Mouse (Mus musculus) lung, postnatal 0 days (tissue): Measurements from ENCODE around the gene Pnkd. TPM values are rescaled to one million over a fixed set of nuclear protein-coding genes. Genes with fewer than 3 reads are reported as not detected.

Experiments
- ATAC-seq: fragments of 200-750 bp; cut with Nextera tagmentation; 2 replicates; pipeline ENCODE4 v1.8.0; 2017; ENCODE audit warnings: moderate library complexity
- DNase-seq: peaks from one replicate; pipeline ENCODE4 v3.0.0-alpha.2; 2016; ENCODE audit warnings: low spot score
- H3K27ac ChIP-seq: fragments of 300-500 bp; sonication (generic); 2 replicates; pipeline ENCODE4 v1.5.1; 2014; ENCODE audit warnings: antibody characterized with exemption, mild to moderate bottlenecking, low read length, mixed read lengths
- H3K27me3 ChIP-seq: fragments of 300-500 bp; sonication (generic); replicated peaks from 2 replicates; pipeline ENCODE4 v1.6.1; 2014; ENCODE audit warnings: low read length, mixed read lengths; ENCODE audit not compliant: insufficient read depth
- H3K36me3 ChIP-seq: fragments of 300-500 bp; sonication (generic); 2 replicates; pipeline ENCODE4 v1.6.1; 2014; ENCODE audit warnings: low read length, mixed read lengths; ENCODE audit not compliant: insufficient read depth
- H3K4me1 ChIP-seq: fragments of 300-500 bp; sonication (generic); 2 replicates; pipeline ENCODE4 v1.6.1; 2014; ENCODE audit warnings: antibody characterized with exemption, low read depth, low read length, mixed read lengths; ENCODE audit not compliant: insufficient read depth
- H3K4me2 ChIP-seq: fragments of 300-500 bp; sonication (generic); replicated peaks from 2 replicates; pipeline ENCODE4 v1.6.1; 2014; ENCODE audit warnings: low read depth, mild to moderate bottlenecking, low read length, moderate library complexity, mixed read lengths
- H3K4me3 ChIP-seq: fragments of 300-500 bp; sonication (generic); 2 replicates; pipeline ENCODE4 v1.5.1; 2014; ENCODE audit warnings: low read depth, low read length
- H3K9ac ChIP-seq: fragments of 300-500 bp; sonication (generic); replicated peaks from 2 replicates; pipeline ENCODE4 v1.6.1; 2014; ENCODE audit warnings: low read depth, mild to moderate bottlenecking
- H3K9me3 ChIP-seq: fragments of 300-500 bp; sonication (generic); 2 replicates; pipeline ENCODE4 v1.6.1; 2016; ENCODE audit warnings: low read length, mixed read lengths
- CTCF ChIP-seq: IDR thresholded peaks from 2 replicates; pipeline ENCODE4 v1.5.1; 2016; ENCODE audit warnings: antibody characterized with exemption, mild to moderate bottlenecking
- EP300 ChIP-seq: IDR thresholded peaks from 2 replicates; pipeline ENCODE4 v1.6.1; 2016; ENCODE audit warnings: antibody characterized with exemption, mild to moderate bottlenecking, control low read depth
- WGBS: fragments of 180-500 bp; shearing (Covaris S2); extraction: QIAGEN DNeasy Blood & Tissue Kit; methylation state at CpG from one replicate; pipeline ENCODE4 v1.1.7; 2014; 5-methylcytosine and 5-hydroxymethylcytosine counted together
- polyA plus RNA-seq: library from polyadenylated mRNA; unstranded; fragments of >200 nt; fragmentation: Nextera tagmentation; extraction: Ambion mirVana; gene quantifications from 2 replicates; pipeline ENCODE4 v1.2.1, GENCODE M21; 2015

Pnkd gene
- polyA plus RNA-seq, 1 experiment from 2014 or later: 88.7 TPM

- H3K36me3 ChIP-seq: peaks cover 7% of the 10 kb centered on the region
- H3K4me1 ChIP-seq: peaks cover 4% of the 10 kb centered on the region; the same call in 1 of the 2 replicates
- no peak overlapping the region for H3K9ac ChIP-seq
- TF ChIP-seq EP300: no peak
- no peak for TF ChIP-seq CTCF
- no peak overlapping the region for H3K4me2 ChIP-seq
- no peak overlapping the region for H3K4me3 ChIP-seq
- no peaks in the 10 kb centered on the region for H3K9me3 ChIP-seq
- no peak for DNase-seq
- no peaks in the 10 kb centered on the region for H3K27me3 ChIP-seq
- no peak for ATAC-seq
- H3K27ac ChIP-seq: no peak overlapping the region
- WGBS: 48% methylated on average over 4 of the region's 4 CpGs
Observed at GRCm38 (mm10) chr1:74271659-74272058, 13.1 kb upstream of the Pnkd start.

- no peak for TF ChIP-seq CTCF
- no peak for TF ChIP-seq EP300
- Histone ChIP-seq H3K9me3 (no peaks in the 10 kb centered on the region), H3K4me1 (peaks cover 4% of the 10 kb centered on the region; the same call in 1 of the 2 replicates), H3K4me3 (no peak overlapping the region), H3K4me2 (no peak overlapping the region), H3K36me3 (0 out of 2 replicates have a peak, but pooled peaks cover 7% of the 10 kb centered on the region), H3K27ac (no peak overlapping the region), H3K9ac (no peak overlapping the region), H3K27me3 (no peaks in the 10 kb centered on the region)
- DNase-seq (peak; percentile 26), ATAC-seq (peak; percentile 68)
- 17% methylated on average over 9 of the region's 9 CpGs for WGBS
Observed at GRCm38 (mm10) chr1:74275015-74275414, 9.7 kb upstream of the Pnkd start.

DNA sequence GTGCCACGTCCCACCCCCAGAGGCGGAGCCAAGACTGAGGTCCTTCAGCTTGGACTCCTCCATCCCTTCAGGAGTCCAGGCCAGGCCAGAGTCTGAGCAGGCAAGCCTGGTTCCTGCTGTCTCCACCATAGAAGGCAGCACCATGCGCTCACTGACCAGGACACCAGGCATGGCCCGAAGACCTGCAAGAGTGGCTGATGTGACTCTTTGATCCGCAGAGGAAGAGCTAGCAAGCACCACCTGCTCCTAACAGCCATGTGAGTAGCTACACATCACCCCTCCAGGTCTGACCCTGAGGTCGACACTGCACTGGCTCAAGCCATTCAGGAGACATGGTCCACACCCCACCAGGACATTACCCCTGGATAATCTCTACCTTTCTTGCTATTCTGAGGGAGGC lies 7.7 kb upstream of the Pnkd start:
- H3K4me3 ChIP-seq: no peak overlapping the region
- H3K27ac ChIP-seq: no peak overlapping the region
- H3K36me3 ChIP-seq: peaks cover 25% of the 10 kb centered on the region; the same call in 1 of the 2 replicates
- H3K9ac ChIP-seq: no peak overlapping the region
- no peaks in the 10 kb centered on the region for H3K9me3 ChIP-seq
- ATAC-seq (no peak), DNase-seq (no peak)
- 68% methylated on average over 6 of the region's 6 CpGs for WGBS
- no peak overlapping the region for H3K4me2 ChIP-seq
- peaks cover 4% of the 10 kb centered on the region; the same call in 1 of the 2 replicates for H3K4me1 ChIP-seq
- no peaks in the 10 kb centered on the region for H3K27me3 ChIP-seq
- TF ChIP-seq EP300: no peak

DNA sequence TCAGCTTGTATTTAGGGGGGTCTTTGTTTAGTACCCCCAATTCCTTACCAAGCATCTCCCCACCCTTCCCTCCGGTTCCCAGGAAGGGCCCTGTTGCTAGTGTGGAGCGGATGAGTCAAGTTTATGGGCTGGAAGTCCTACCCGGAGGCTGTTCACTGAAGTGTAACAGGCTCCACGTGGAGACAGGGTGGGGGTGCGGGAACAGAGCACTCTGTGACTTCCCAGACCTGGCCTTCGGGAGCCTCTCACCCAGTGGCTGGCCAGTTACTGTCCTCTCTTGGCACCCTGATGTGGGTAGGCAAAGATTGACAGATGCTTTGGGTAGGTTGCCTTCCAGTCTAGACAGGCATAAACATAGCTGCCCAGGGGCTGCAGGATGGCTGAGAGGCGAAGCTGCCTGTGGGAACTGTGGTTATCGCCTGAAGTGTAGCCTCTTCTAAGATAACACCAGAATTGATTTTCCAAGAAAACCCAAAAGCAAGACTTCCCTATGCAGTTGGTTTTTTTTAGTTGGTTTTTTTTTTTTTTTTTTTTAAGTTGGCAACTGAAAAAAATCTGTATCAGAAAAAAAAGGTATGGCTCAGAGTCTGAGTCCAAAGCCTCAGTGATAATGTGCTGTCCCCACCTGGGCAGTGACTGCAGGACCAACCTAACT lies 6.7 kb upstream of the Pnkd start:
- no peak for DNase-seq
- 64% methylated on average over 8 of the region's 8 CpGs for WGBS
- Histone ChIP-seq H3K9ac (no peak overlapping the region), H3K4me2 (no peak overlapping the region), H3K27ac (no peak overlapping the region), H3K9me3 (no peaks in the 10 kb centered on the region), H3K4me3 (no peak overlapping the region), H3K4me1 (peaks cover 4% of the 10 kb centered on the region; the same call in 1 of the 2 replicates), H3K27me3 (no peaks in the 10 kb centered on the region), H3K36me3 (peaks cover 27% of the 10 kb centered on the region; the same call in 1 of the 2 replicates)
- no peak for ATAC-seq
- TF ChIP-seq EP300 (no peak), CTCF (no peak)

GRCm38 (mm10) chr1:74278538-74278937 lies 6.2 kb upstream of the Pnkd start, which contains the start of gene Gpbar1:
TSS of gene Gpbar1 (plus strand) at chr1:74278550.
- H3K36me3 ChIP-seq: peaks cover 27% of the 10 kb centered on the region; the same call in 1 of the 2 replicates
- TF ChIP-seq CTCF (no peak), EP300 (no peak)
- DNase-seq (no peak), ATAC-seq (no peak)
- H3K4me2 ChIP-seq: no peak within 1 kb of the TSS
- no peak within 1 kb of the TSS for H3K9ac ChIP-seq
- H3K4me1 ChIP-seq: peaks cover 4% of the 10 kb centered on the region; the same call in 1 of the 2 replicates
- H3K9me3 ChIP-seq: no peaks in the 10 kb centered on the region
- no peaks in the 10 kb centered on the region for H3K27me3 ChIP-seq
- H3K4me3 ChIP-seq: no peak within 1 kb of the TSS
- 85% methylated on average over 9 of the region's 10 CpGs for WGBS
- no peak within 1 kb of the TSS for H3K27ac ChIP-seq

- Histone ChIP-seq H3K27ac (no peak overlapping the region), H3K9ac (no peak overlapping the region), H3K36me3 (peaks cover 27% of the 10 kb centered on the region; the same call in 1 of the 2 replicates), H3K4me1 (peaks cover 4% of the 10 kb centered on the region; the same call in 1 of the 2 replicates), H3K9me3 (no peaks in the 10 kb centered on the region), H3K4me2 (no peak overlapping the region), H3K27me3 (no peaks in the 10 kb centered on the region), H3K4me3 (no peak overlapping the region)
- TF ChIP-seq EP300: no peak
- peak; percentile 21; the same call in 1 of the 2 replicates for TF ChIP-seq CTCF
- DNase-seq (no peak), ATAC-seq (no peak)
- WGBS: 83% methylated on average over 11 of the region's 11 CpGs
Observed at GRCm38 (mm10) chr1:74278988-74279387, 5.7 kb upstream of the Pnkd start.
